Mouse (Mus musculus) ES-E14 (cell line): ENCODE results near the gene Vangl1.

Experiments
- CHD2 ChIP-seq: IDR thresholded peaks from 2 replicates; pipeline ENCODE4 v1.6.1; 2014; ENCODE audit warnings: mild to moderate bottlenecking, low read depth, low read length, inconsistent platforms
- HCFC1 ChIP-seq: IDR thresholded peaks from 2 replicates; pipeline ENCODE4 v1.6.1; 2012; ENCODE audit warnings: low read length, inconsistent platforms, borderline replicate concordance; ENCODE audit not compliant: insufficient read depth
- MAFK ChIP-seq: IDR thresholded peaks from 2 replicates; pipeline ENCODE4 v1.6.1; 2014; ENCODE audit warnings: mild to moderate bottlenecking, low read depth, low read length, inconsistent platforms; ENCODE audit not compliant: insufficient read depth

DNA sequence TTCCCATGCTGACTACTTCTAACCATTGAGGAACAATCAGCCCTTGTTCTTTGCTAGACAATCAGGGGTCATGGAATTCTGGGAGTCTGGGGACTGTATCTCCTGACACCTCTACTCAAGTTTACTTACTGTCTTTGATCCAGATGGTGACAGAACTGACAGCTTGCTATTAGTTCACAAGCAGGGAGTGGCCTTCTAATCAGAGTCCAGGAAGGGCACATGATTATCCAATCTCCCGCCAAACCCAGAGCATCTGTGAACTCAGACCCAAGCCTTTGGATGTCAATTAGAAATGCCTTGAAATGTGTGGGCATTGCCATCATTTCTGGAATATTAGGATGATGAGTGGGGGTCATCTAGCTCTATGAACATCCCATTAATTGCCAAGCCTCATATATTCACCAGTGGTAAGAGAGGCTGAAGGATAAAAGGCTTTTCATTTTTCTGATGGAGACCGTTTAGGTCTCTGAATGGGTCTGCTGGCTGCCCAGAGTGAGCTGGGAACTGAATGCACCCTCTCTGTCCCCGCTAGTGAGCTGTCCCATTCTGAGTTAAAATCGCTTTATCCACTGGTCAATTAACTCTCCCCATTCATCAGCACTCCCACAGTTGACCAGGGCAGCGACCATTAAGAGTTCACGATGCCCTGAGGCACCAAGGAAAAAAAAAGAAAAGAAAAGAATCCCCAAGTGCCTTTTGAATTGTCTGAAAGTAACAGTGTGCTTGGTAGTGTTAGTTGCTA lies 58.7 kb downstream of the Vangl1 start:
- TF ChIP-seq HCFC1 (no peak), CHD2 (no peak), MAFK (no peak)
